Mouse (Mus musculus) layer of hippocampus, adult 6 months (tissue): ENCODE data around the gene Fam189a2. TPM values are rescaled to one million over a fixed set of nuclear protein-coding genes. Genes with fewer than 3 reads are reported as not detected.

Experiments
- long read RNA-seq, 2 experiments: library from polyadenylated mRNA; unstranded; transcript quantifications; one replicate each; pipeline ENCODE4 v2.0.0; 2019 to 2020
- polyA plus RNA-seq: library from polyadenylated mRNA; unstranded; fragments of <200 nt; fragmentation: Nextera tagmentation; gene quantifications from 2 replicates; pipeline ENCODE4 v1.2.3, GENCODE M21; 2021

Fam189a2 gene
- 1.1 and 1.2 TPM in 2 replicates for polyA plus RNA-seq
- long read RNA-seq, experiment 1, partial matches to known transcripts = 0 of 2 reads
- long read RNA-seq, experiment 1, other reads (novel, unspliced or antisense) = 1 of 2 reads
- long read RNA-seq, experiment 2, partial matches to known transcripts = 1 of 3 reads
- long read RNA-seq, experiment 2, other reads (novel, unspliced or antisense) = 1 of 3 reads

GRCm38 (mm10) chr19:24030871-24031556, at the start of gene Fam189a2:
Fam189a2 (minus strand) TSS chr19:24031019.

Other genes with a start within 250 kb of the Fam189a2 start
- 7.2 and 8.6 TPM in 2 replicates for gene Tjp2, start 194.0 kb upstream of the Fam189a2 start, polyA plus RNA-seq
- 22.1 and 25.0 TPM in 2 replicates for gene Fxn, start 249.6 kb upstream of the Fam189a2 start, polyA plus RNA-seq